ENCODE assay signal across 11 mouse cellular contexts in genomic region chr13:53017117-53017516, GRCm38 (mm10). TPM values are rescaled to one million over a fixed set of nuclear protein-coding genes. Genes with fewer than 3 reads are reported as not detected.
A peak's percentile ranks its signal among the peaks of the same experiment; 100 is the strongest.
DNase-seq lines count a peak whose midpoint lies in the region; ATAC-seq and TF ChIP-seq lines count a peak whose summit lies in the region.
"Had no signal": no experiment of that assay in that cellular context is flagged by ENCODE, and none has a peak within 500 bp of the region (broad histone marks: within the 10 kb centered on the region; RNA-seq: fewer than 3 reads in every experiment).

No protein-coding gene starts in this region.

- H3K27me3 ChIP-seq in E14TG2a.4 (ENCODE audit: insufficient read depth, low read length): 0 out of 2 replicates have a peak, but pooled peaks cover 6% of the 10 kb centered on the region

- no peaks in the 10 kb centered on the region for H3K36me3 ChIP-seq in E14TG2a.4 (ENCODE audit: insufficient read depth, low read length)
- H3K36me3 ChIP-seq in ES-E14 (ENCODE audit: control insufficient read depth, insufficient read depth, low read length, poor library complexity, severe bottlenecking): no peaks in the 10 kb centered on the region
- H3K36me3 ChIP-seq: hindbrain, embryonic 10.5 days had no signal

- H3K9me3 ChIP-seq in E14TG2a.4 (ENCODE audit: low read length) (peaks cover 3% of the 10 kb centered on the region; the same call in 1 of the 2 replicates), ES-E14 (ENCODE audit: control insufficient read depth, insufficient read depth, low read depth, low read length) (no peaks in the 10 kb centered on the region)
- H3K9me3 ChIP-seq: hindbrain, embryonic 10.5 days had no signal

- no peak overlapping the region for H3K27ac ChIP-seq in left cerebral cortex, adult 2 months
- no peak overlapping the region for H3K27ac ChIP-seq in ES-E14 (ENCODE audit: insufficient read depth, low read depth, low read length, poor library complexity, severe bottlenecking)
- H3K27ac ChIP-seq: hindbrain, embryonic 10.5 days had no signal

- no peak overlapping the region for H3K9ac ChIP-seq in ES-E14 (ENCODE audit: insufficient read depth, low read depth, low read length, poor library complexity, severe bottlenecking)

- intact Hi-C loops in left cerebral cortex, adult 2 months (cut with DNase I): no loop called here
- intact Hi-C loops in left cerebral cortex, postnatal 25 days (cut with DNase I): no loop called here

- peak; percentile 7 for TF ChIP-seq CTCF in left cerebral cortex, adult 2 months (IDR thresholded peaks at IDR 0.05)
- peak; percentile 64 for TF ChIP-seq CTCF in E14TG2a.4 (conservative IDR thresholded peaks at IDR 0.05; ENCODE audit: low read length)

- peak; percentile 55; the same call in 1 of the 2 replicates for ATAC-seq in megakaryocyte progenitor cell, adult 5-6 weeks (replicated peaks; ENCODE audit: poor library complexity)

- H3K4me3 ChIP-seq in left cerebral cortex, adult 2 months: no peak overlapping the region
- H3K4me3 ChIP-seq in E14TG2a.4 (replicated peaks; ENCODE audit: low read length) (no peak overlapping the region), ES-E14 (ENCODE audit: insufficient read depth in 1 of 2, low read depth in 1 of 2, low read length in 2 of 2, poor library complexity in 1 of 2, severe bottlenecking in 1 of 2) (no peak overlapping the region)
- H3K4me3 ChIP-seq: hindbrain, embryonic 10.5 days had no signal

- H3K4me1 ChIP-seq in E14TG2a.4 (replicated peaks; ENCODE audit: low read depth, low read length): peaks cover 7% of the 10 kb centered on the region
- H3K4me1 ChIP-seq in ES-E14 (ENCODE audit: control insufficient read depth in 2 of 2, insufficient read depth in 2 of 2, low read length in 2 of 2, poor library complexity in 1 of 2): peaks cover 0 to 4% of the 10 kb centered on the region in 2 experiments; a peak in 1 of 4 replicates

- in situ Hi-C loops in ES-E14 (cut with MboI; ENCODE audit: low sequenced_read_pairs in 2 of 2, unreplicated experiment in 2 of 2): no loop called here

- no peak for DNase-seq in left cerebral cortex, adult 2 months (ENCODE audit: extremely low spot score in 1 of 2, low spot score in 2 of 2)
- no peak for DNase-seq in left cerebral cortex, postnatal 25 days (ENCODE audit: low spot score in 2 of 2)
- DNase-seq in ES-E14 (ENCODE audit: low read depth, low spot score) (peak; percentile 31), adipocyte (ENCODE audit: low spot score) (no peak)
- DNase-seq in retina, postnatal 1 day: no peak
- DNase-seq: cerebellum, postnatal 25 days; gastrocnemius, postnatal 14 days; kidney, postnatal 14 days had no signal

TF ChIP-seq in ES-E14, 5 proteins besides CTCF, POLR2A, EP300 and RAD21:
- no peak for TF ChIP-seq MAFK (IDR thresholded peaks at IDR 0.05; ENCODE audit: insufficient read depth, low read depth, low read length)
- no peak for TF ChIP-seq HCFC1 (IDR thresholded peaks at IDR 0.05; ENCODE audit: borderline replicate concordance, insufficient read depth, low read length)
- no peak for TF ChIP-seq CHD2 (IDR thresholded peaks at IDR 0.05; ENCODE audit: low read depth, low read length)
- TF ChIP-seq ZNF384 (IDR thresholded peaks at IDR 0.05; ENCODE audit: low read depth, low read length): no peak

RNA-seq across cellular contexts. Expression of gene Nfil3, which starts 36.2 kb away (rescaled TPM):
- 10 to 100 TPM; 17.7 to 28.2 TPM for total RNA-seq in left cerebral cortex, adult 2 months (2021)
- total RNA-seq in left cerebral cortex, postnatal 25 days (2021): 10 to 100 TPM; 14.4 to 20.8 TPM
- total RNA-seq in ES-E14 (2012; rRNA removed): 3.9 and 5.8 TPM in 2 replicates
- total RNA-seq in megakaryocyte progenitor cell, adult 5-6 weeks (2015): 10.0 and 19.0 TPM in 2 replicates
- total RNA-seq in megakaryocyte progenitor cell, adult 5-6 weeks (2017): 10.8 and 16.7 TPM in 2 replicates
